Mouse (Mus musculus) left cerebral cortex, adult 2 months (tissue): ENCODE measurements around the gene 4933405L10Rik. TPM values are rescaled to one million over a fixed set of nuclear protein-coding genes. Genes with fewer than 3 reads are reported as not detected.

Source experiments
- DNase-seq, 2 experiments: peaks; one replicate each; pipeline ENCODE4 v3.0.0; 2021 to 2022; ENCODE audit warnings: low spot score in 2 of 2, mixed read lengths in 1 of 2; ENCODE audit errors: extremely low spot score in 1 of 2
- H3K27ac ChIP-seq: fragments of 200-600 bp; 2 replicates; pipeline ENCODE4 v1.8.1; 2022
- H3K4me3 ChIP-seq: fragments of 200-600 bp; 2 replicates; pipeline ENCODE4 v1.8.1; 2022
- CTCF ChIP-seq: fragments of 200-600 bp; IDR thresholded peaks from 2 replicates; pipeline ENCODE4 v1.8.1; 2022; ENCODE audit warnings: antibody characterized with exemption, mild to moderate bottlenecking, moderate library complexity
- intact Hi-C: fragments of 180-260 bp; cut with DNase I; formaldehyde crosslinking; loops from one replicate; pipeline ENCODE4 v1.15.1; 2025
- total RNA-seq, 2 experiments: library from RNA; stranded (reverse); gene quantifications; 2 replicates each; pipeline ENCODE4 v1.2.3; 2021

Gene 4933405L10Rik
- total RNA-seq, 2 experiments from 2014 or later, result 0.29 TPM; not detected in 1

GRCm38 (mm10) chr8:105692449-105693182 lies 14.8 kb upstream of the 4933405L10Rik start:
- intact Hi-C loops, result loop anchor here (5.0 kb wide), 2 partner anchors 55 to 70 kb away; partner anchors contain the start of genes Agrp and Ctcf
- DNase-seq, result no peak
- no peak overlapping the region for H3K27ac ChIP-seq
- no peak overlapping the region for H3K4me3 ChIP-seq
- no peak for TF ChIP-seq CTCF

- no peak for TF ChIP-seq CTCF
- peak; percentile 82 to 87 for DNase-seq
- intact Hi-C loops, result loop anchor here (5.0 kb wide), 2 partner anchors 56 to 71 kb away; partner anchors contain the start of genes Agrp and Ctcf
- Histone ChIP-seq H3K27ac (peak overlapping the region; percentile 95), H3K4me3 (peak overlapping the region; percentile 55)
Measured at GRCm38 (mm10) chr8:105693648-105694047, 13.8 kb upstream of the 4933405L10Rik start.

- Histone ChIP-seq H3K4me3 (peak overlapping the region; percentile 55), H3K27ac (peak overlapping the region; percentile 95)
- intact Hi-C loops, result loop anchor here (5.0 kb wide), 2 partner anchors 57 to 72 kb away; partner anchors contain the start of genes Agrp and Ctcf
- DNase-seq, result peak; percentile 55 to 61
- peak; percentile 42 for TF ChIP-seq CTCF
Measured at GRCm38 (mm10) chr8:105694051-105694799, 13.2 kb upstream of the 4933405L10Rik start.

GRCm38 (mm10) chr8:105695080-105695780 lies 12.2 kb upstream of the 4933405L10Rik start:
- TF ChIP-seq CTCF, result no peak
- Histone ChIP-seq H3K4me3 (peak overlapping the region; percentile 55), H3K27ac (peak overlapping the region; percentile 95)
- no peak for DNase-seq
- intact Hi-C loops, result no loop called here

- TF ChIP-seq CTCF, result no peak
- intact Hi-C loops, result no loop called here
- H3K4me3 ChIP-seq, result no peak overlapping the region
- H3K27ac ChIP-seq, result no peak overlapping the region
- no peak for DNase-seq
Measured at GRCm38 (mm10) chr8:105697196-105697780, 10.2 kb upstream of the 4933405L10Rik start.

- Histone ChIP-seq H3K27ac (no peak overlapping the region), H3K4me3 (no peak overlapping the region)
- DNase-seq, result no peak
- intact Hi-C loops, result no loop called here
- TF ChIP-seq CTCF, result no peak
Measured at GRCm38 (mm10) chr8:105698734-105699133, 8.7 kb upstream of the 4933405L10Rik start.

GRCm38 (mm10) chr8:105699488-105700215 lies 7.8 kb upstream of the 4933405L10Rik start:
- TF ChIP-seq CTCF, result no peak
- H3K27ac ChIP-seq, result peak overlapping the region; percentile 95; the same call in 1 of the 2 replicates
- intact Hi-C loops, result loop anchor here (2.0 kb wide), 1 partner anchor 77 kb away; no protein-coding TSS in a partner anchor
- DNase-seq, result no peak
- peak overlapping the region; percentile 64 for H3K4me3 ChIP-seq

GRCm38 (mm10) chr8:105700566-105700965 lies 6.9 kb upstream of the 4933405L10Rik start:
- DNase-seq, result peak; percentile 56 to 61
- Histone ChIP-seq H3K27ac (peak overlapping the region; percentile 95), H3K4me3 (peak overlapping the region; percentile 64)
- TF ChIP-seq CTCF, result no peak
- intact Hi-C loops, result loop anchor here (2.0 kb wide), 1 partner anchor 78 kb away; no protein-coding TSS in a partner anchor

GRCm38 (mm10) chr8:105700966-105701824 lies 6.3 kb upstream of the 4933405L10Rik start, which contains the start of the genes Acd and Pard6a:
Gene Acd, minus strand, starts transcription at chr8:105701102.
Gene Pard6a, plus strand, starts transcription at chr8:105701148.
- TF ChIP-seq CTCF, result no peak; the same call in 1 of the 2 replicates
- Histone ChIP-seq H3K27ac (peak within 1 kb of the TSS; percentile 95), H3K4me3 (peak within 1 kb of the TSS; percentile 64)
- peak; percentile 94 to 95 for DNase-seq
- intact Hi-C loops, result loop anchor here (1.0 to 2.0 kb wide), 2 partner anchors 65 to 78 kb away; partner anchors contain the start of gene Ctcf

- intact Hi-C loops, result no loop called here
- DNase-seq, result no peak
- TF ChIP-seq CTCF, result no peak
- Histone ChIP-seq H3K4me3 (peak overlapping the region; percentile 64), H3K27ac (peak overlapping the region; percentile 95)
Measured at GRCm38 (mm10) chr8:105702001-105702401, 5.5 kb upstream of the 4933405L10Rik start.
